In the genomic region with DNA sequence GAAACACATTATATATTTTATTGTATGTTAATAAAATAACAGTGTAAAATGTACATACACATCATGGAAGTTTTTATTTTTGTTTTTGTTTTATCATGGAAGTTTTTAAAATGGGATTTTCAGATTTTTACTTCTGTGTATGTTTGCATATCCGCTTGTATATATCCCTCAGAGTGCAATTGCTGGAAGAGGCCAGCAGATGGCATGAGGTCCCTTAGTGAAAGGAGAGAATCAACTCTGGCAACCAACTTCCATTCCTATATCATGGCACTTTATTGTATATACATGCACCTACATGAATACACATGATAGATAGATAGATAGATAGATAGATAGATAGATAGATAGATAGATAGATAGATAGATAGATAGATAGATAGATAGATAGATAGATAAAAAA, we compare ENCODE assay signal across 10 mouse cellular contexts. TPM values are rescaled to one million over a fixed set of nuclear protein-coding genes. Genes with fewer than 3 reads are reported as not detected.
DNase-seq lines count a peak whose midpoint lies in the region; ATAC-seq and TF ChIP-seq lines count a peak whose summit lies in the region.
"Had no signal": no experiment of that assay in that cellular context is flagged by ENCODE, and none has a peak within 500 bp of the region (broad histone marks: within the 10 kb centered on the region; RNA-seq: fewer than 3 reads in every experiment).

No protein-coding gene starts in this region.

- no peaks in the 10 kb centered on the region; the same call in 1 of the 2 replicates for H3K4me1 ChIP-seq in cortical plate, adult 2 months (ENCODE audit: control insufficient read depth, insufficient read depth, low read length)

- peak; percentile 21 for DNase-seq in adrenal gland, postnatal 25 days
- no peak for DNase-seq in adrenal gland, adult 2 months
- peak; percentile 32 for DNase-seq in kidney, postnatal 10 days
- no peak for DNase-seq in kidney, adult 8-10 months
- DNase-seq in B cell, adult 2 months, result peak; percentile 2 to 12
- no peak for DNase-seq in ovary, postnatal 14 days (ENCODE audit: low spot score)
- DNase-seq: cerebellum, adult 9-11 months had no signal

- H3K27ac ChIP-seq in cortical plate, adult 2 months (ENCODE audit: insufficient read depth, low read length), result no peak overlapping the region
- H3K27ac ChIP-seq: lung, embryonic 15.5 days had no signal

- H3K4me3 ChIP-seq in cortical plate, adult 2 months (ENCODE audit: insufficient read depth, low read length), result no peak overlapping the region
- H3K4me3 ChIP-seq: lung, embryonic 15.5 days had no signal

- TF ChIP-seq POLR2A in cortical plate, adult 2 months (IDR thresholded peaks at IDR 0.05; ENCODE audit: extremely low read depth, insufficient read depth, low read length), result no peak

- peak; percentile 23; the same call in 1 of the 2 replicates for TF ChIP-seq CTCF in cortical plate, adult 2 months (IDR thresholded peaks at IDR 0.05; ENCODE audit: extremely low read depth, insufficient read depth, low read length)

- ATAC-seq in monocyte, adult 5-6 weeks (replicated peaks; ENCODE audit: insufficient number of reproducible peaks, low FRiP score, low TSS enrichment, poor library complexity, severe bottlenecking), result no peak

RNA-seq across cellular contexts. Expression of a gene that starts 34.4 kb away (rescaled TPM):
- total RNA-seq in adrenal gland, postnatal 25 days (2021), result 182 and 199 TPM in 2 replicates
- 100 to 1,000 TPM; 118 to 165 TPM for total RNA-seq in adrenal gland, adult 2 months (2021)
- polyA plus RNA-seq in adrenal gland, adult 2 months (2012; rRNA removed), result 61.9 and 63.6 TPM in 2 replicates
- 229 and 234 TPM in 2 replicates for polyA plus RNA-seq in cortical plate, adult 2 months (2012; rRNA removed)
- total RNA-seq in monocyte, adult 5-6 weeks (2017), result 23.9 to 67.6 TPM (median 31.8 TPM) in 3 replicates

Comparison
In these comparisons a context has a peak if more than half of its experiments do, and no peak if none do; other contexts are left out.
1. DNase-seq: peak in adrenal gland, postnatal 25 days (single experiment), kidney, postnatal 10 days (single experiment) and B cell, adult 2 months (2 of 2); none in adrenal gland, adult 2 months (single experiment), kidney, adult 8-10 months (0 of 2) and ovary, postnatal 14 days (single experiment).